Mouse (Mus musculus): Measurements from ENCODE around the gene Cdca4. TPM values are rescaled to one million over a fixed set of nuclear protein-coding genes. Genes with fewer than 3 reads are reported as not detected.

Gene Cdca4
- total and polyA plus RNA-seq, 3 experiments: 78.0 to 128 (median 78.0) TPM

GRCm38 (mm10) chr12:112851116-112851515 is 21.9 kb upstream of the Cdca4 start:
- Histone ChIP-seq H3K79me2 (replicated peaks; ENCODE audit: control insufficient read depth, extremely low read depth, insufficient read depth, poor library complexity, severe bottlenecking) (peaks cover 25% of the 10 kb centered on the region), H3K36me3 (replicated peaks in 1 of 2; ENCODE audit: control insufficient read depth in 1 of 2, insufficient read depth in 1 of 2, low read length in 1 of 2) (peaks cover 60 to 71% of the 10 kb centered on the region in 2 experiments), H3K27ac (ENCODE audit: insufficient read depth, low read depth) (no peak overlapping the region), H3K9ac (ENCODE audit: insufficient read depth, low read depth) (no peak overlapping the region), H3K27me3 (replicated peaks) (no peaks in the 10 kb centered on the region), H3K9me3 (replicated peaks; ENCODE audit: low read length) (peaks cover 7% of the 10 kb centered on the region), H3K4me2 (ENCODE audit: insufficient read depth, low read depth, poor library complexity, severe bottlenecking) (no peak overlapping the region), H3K4me3 (replicated peaks in 1 of 3; ENCODE audit: low read depth in 2 of 3, low read length in 2 of 3, poor library complexity in 1 of 3) (no peak overlapping the region), H3K4me1 (ENCODE audit: control insufficient read depth in 1 of 2, insufficient read depth in 2 of 2) (peaks cover 12 to 69% of the 10 kb centered on the region in 2 experiments)
- DNase-seq (ENCODE audit: extremely low read depth): no peak
- TF ChIP-seq TCF12 (IDR thresholded peaks at IDR 0.05; ENCODE audit: low read depth, low read length): no peak
- no peak for TF ChIP-seq USF1 (IDR thresholded peaks at IDR 0.05; ENCODE audit: low read depth, low read length)
- TF ChIP-seq JUND (conservative IDR thresholded peaks at IDR 0.05; ENCODE audit: low read depth, low read length): no peak
- TF ChIP-seq ZNF384 (IDR thresholded peaks at IDR 0.05; ENCODE audit: low read depth, low read length): no peak
- no peak for TF ChIP-seq IRF4 (IDR thresholded peaks at IDR 0.05; ENCODE audit: low read depth, low read length)
- no peak for TF ChIP-seq RAD21 (IDR thresholded peaks at IDR 0.05; ENCODE audit: low read depth, low read length)
- TF ChIP-seq TBP (conservative IDR thresholded peaks at IDR 0.05; ENCODE audit: low read depth, low read length): no peak
- TF ChIP-seq MYC (IDR thresholded peaks at IDR 0.05; ENCODE audit: low read depth, low read length): no peak
- no peak for TF ChIP-seq USF2 (conservative IDR thresholded peaks at IDR 0.05; ENCODE audit: low read depth, low read length)
- TF ChIP-seq POLR2AphosphoS2 (IDR thresholded peaks at IDR 0.05; ENCODE audit: low read depth, low read length): no peak
- no peak for TF ChIP-seq MAZ (IDR thresholded peaks at IDR 0.05; ENCODE audit: low read depth, low read length)
- TF ChIP-seq ZKSCAN1 (IDR thresholded peaks at IDR 0.05; ENCODE audit: borderline replicate concordance, low read depth, low read length): no peak
- TF ChIP-seq MAFK (IDR thresholded peaks at IDR 0.05; ENCODE audit: insufficient replicate concordance, low read length): no peak
- TF ChIP-seq NELFE (IDR thresholded peaks at IDR 0.05; ENCODE audit: low read depth, low read length): no peak
- no peak for TF ChIP-seq CHD1 (IDR thresholded peaks at IDR 0.05; ENCODE audit: low read depth, low read length)
- TF ChIP-seq EP300 (IDR thresholded peaks at IDR 0.05; ENCODE audit: low read length): no peak
- dilution Hi-C loops (cut with MboI; ENCODE audit: extremely low pct_ligation_motif_present, extremely low pct_unique_long_range_greater_than_20kb, low sequenced_read_pairs): no loop called here
- in situ Hi-C loops (cut with MboI; ENCODE audit: low pct_ligation_motif_present, low pct_unique_long_range_greater_than_20kb, low sequenced_read_pairs): loop anchor here (10.0 kb wide), 1 partner anchor 196 kb away; no protein-coding TSS in a partner anchor

GRCm38 (mm10) chr12:112850344-112850743 is 21.1 kb upstream of the Cdca4 start:
- Histone ChIP-seq H3K4me1 (ENCODE audit: control insufficient read depth in 1 of 2, insufficient read depth in 2 of 2) (peaks cover 12 to 63% of the 10 kb centered on the region in 2 experiments), H3K79me2 (replicated peaks; ENCODE audit: control insufficient read depth, extremely low read depth, insufficient read depth, poor library complexity, severe bottlenecking) (peaks cover 19% of the 10 kb centered on the region), H3K4me2 (ENCODE audit: insufficient read depth, low read depth, poor library complexity, severe bottlenecking) (no peak overlapping the region), H3K27ac (ENCODE audit: insufficient read depth, low read depth) (no peak overlapping the region), H3K9me3 (replicated peaks; ENCODE audit: low read length) (peaks cover 7% of the 10 kb centered on the region), H3K36me3 (replicated peaks in 1 of 2; ENCODE audit: control insufficient read depth in 1 of 2, insufficient read depth in 1 of 2, low read length in 1 of 2) (peaks cover 56 to 66% of the 10 kb centered on the region in 2 experiments), H3K27me3 (replicated peaks) (no peaks in the 10 kb centered on the region), H3K4me3 (replicated peaks in 1 of 3; ENCODE audit: low read depth in 2 of 3, low read length in 2 of 3, poor library complexity in 1 of 3) (no peak overlapping the region), H3K9ac (ENCODE audit: insufficient read depth, low read depth) (no peak overlapping the region)
- in situ Hi-C loops (cut with MboI; ENCODE audit: low pct_ligation_motif_present, low pct_unique_long_range_greater_than_20kb, low sequenced_read_pairs): loop anchor here (10.0 kb wide), 1 partner anchor 196 kb away; no protein-coding TSS in a partner anchor
- dilution Hi-C loops (cut with MboI; ENCODE audit: extremely low pct_ligation_motif_present, extremely low pct_unique_long_range_greater_than_20kb, low sequenced_read_pairs): no loop called here
- no peak for DNase-seq (ENCODE audit: extremely low read depth)
- no peak for TF ChIP-seq USF1 (IDR thresholded peaks at IDR 0.05; ENCODE audit: low read depth, low read length)
- TF ChIP-seq UBTF (IDR thresholded peaks at IDR 0.05; ENCODE audit: low read depth, low read length): no peak
- TF ChIP-seq RCOR1 (conservative IDR thresholded peaks at IDR 0.05; ENCODE audit: low read depth, low read length): no peak
- TF ChIP-seq SMC3 (IDR thresholded peaks at IDR 0.05; ENCODE audit: low read depth, low read length): no peak
- TF ChIP-seq PAX5 (IDR thresholded peaks at IDR 0.05; ENCODE audit: low read length): no peak
- no peak for TF ChIP-seq JUN (IDR thresholded peaks at IDR 0.05; ENCODE audit: insufficient read depth, low read depth, low read length)
- no peak for TF ChIP-seq RAD21 (IDR thresholded peaks at IDR 0.05; ENCODE audit: low read depth, low read length)
- TF ChIP-seq POLR2A (IDR thresholded peaks at IDR 0.05; ENCODE audit: low read depth, low read length): no peak
- TF ChIP-seq ZMIZ1 (IDR thresholded peaks at IDR 0.05; ENCODE audit: low read depth, low read length): no peak
- no peak for TF ChIP-seq TCF12 (IDR thresholded peaks at IDR 0.05; ENCODE audit: low read depth, low read length)
- no peak for TF ChIP-seq ZC3H11A (IDR thresholded peaks at IDR 0.05; ENCODE audit: low read depth, low read length)
- no peak for TF ChIP-seq MEF2A (IDR thresholded peaks at IDR 0.05; ENCODE audit: borderline replicate concordance, low read depth, low read length)
